Mouse (Mus musculus) left cerebral cortex, adult 8-10 months (tissue): ENCODE measurements around the gene Rce1. TPM values are rescaled to one million over a fixed set of nuclear protein-coding genes. Genes with fewer than 3 reads are reported as not detected.

ENCODE experiments used
- DNase-seq, 2 experiments: peaks; one replicate each; pipeline ENCODE4 v3.0.0; 2022; ENCODE audit warnings: low spot score in 2 of 2
- total RNA-seq, 4 experiments: library from RNA; stranded (reverse); gene quantifications; 2 replicates each; pipeline ENCODE4 v1.2.4; 2022

The Rce1 gene
- 10 to 100 TPM; 24.8 to 27.5 (median 25.1) TPM for total RNA-seq

DNA sequence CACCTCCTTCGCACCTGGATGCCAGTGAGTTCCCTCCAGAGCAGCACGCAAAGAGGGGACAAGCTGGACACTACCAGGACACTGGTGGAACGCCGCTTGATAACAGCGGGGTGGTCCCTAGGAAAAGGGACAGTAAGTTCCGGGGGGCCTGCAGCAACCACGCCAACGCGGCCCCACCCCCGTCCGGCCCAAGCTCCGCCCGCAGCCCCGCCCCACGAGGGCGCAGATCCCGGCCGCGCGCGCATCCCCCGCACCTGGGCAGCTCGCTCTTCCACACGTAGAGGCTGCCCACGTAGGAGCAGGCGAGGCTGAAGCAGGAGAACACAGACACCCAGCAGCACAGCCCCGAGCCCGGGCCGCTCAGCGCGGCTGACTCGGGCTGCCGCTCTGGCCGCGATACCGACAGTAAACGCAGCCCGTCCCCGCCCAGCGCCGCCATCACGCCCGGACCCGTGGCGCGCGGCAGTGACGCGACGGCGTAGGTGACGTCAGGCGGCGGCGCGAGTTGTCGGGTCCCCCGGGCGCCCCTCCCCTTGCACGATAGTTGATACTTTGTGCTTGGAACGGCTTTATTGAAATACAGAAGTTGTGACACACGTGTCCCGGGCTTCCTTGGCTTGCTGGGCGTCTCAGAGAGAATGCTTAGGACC, at the start of gene Rce1:
TSS of gene Rce1 (minus strand) at position 463 of the 650 bp plus-strand sequence.
- peak; percentile 78 to 85 for DNase-seq

DNA sequence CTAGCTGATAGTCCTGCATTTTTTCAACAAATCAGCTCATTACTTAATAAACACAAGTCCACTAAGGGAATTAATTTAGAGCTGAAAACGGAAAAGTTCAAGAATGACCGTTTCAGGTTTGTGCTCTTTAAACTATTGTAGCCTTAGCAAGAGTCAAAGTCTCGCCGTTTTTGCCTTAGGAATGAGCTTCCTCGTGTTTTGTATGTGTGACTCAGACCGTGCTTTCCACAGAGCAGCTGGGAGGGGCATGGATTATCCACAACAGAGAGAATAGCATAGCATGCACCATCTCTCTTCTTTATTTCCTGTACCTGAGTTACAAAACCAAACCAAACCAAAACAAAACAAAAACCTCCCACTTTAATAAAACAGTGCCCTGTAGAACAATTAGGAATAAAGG, 47.0 kb upstream of the Rce1 start:
- no peak for DNase-seq

DNA sequence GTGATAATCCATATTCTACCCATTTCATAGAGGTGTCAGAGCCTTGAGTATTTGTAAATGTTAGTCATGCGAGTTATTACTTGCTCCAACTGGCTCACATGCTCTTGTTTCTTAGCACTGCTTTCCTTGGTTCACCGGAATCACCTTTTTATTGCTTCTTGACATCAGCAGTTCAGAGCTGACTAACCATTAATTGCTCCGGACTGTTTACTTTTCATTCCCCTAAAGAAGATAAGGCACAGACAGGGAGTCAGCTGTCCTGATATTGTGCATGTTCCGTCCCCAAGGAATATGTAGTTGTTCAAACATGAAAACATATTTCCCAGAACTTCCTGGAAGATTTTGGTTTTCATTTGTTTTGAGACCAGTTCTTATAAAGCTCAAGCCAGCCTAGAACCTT, 45.3 kb upstream of the Rce1 start:
- DNase-seq, result no peak

DNA sequence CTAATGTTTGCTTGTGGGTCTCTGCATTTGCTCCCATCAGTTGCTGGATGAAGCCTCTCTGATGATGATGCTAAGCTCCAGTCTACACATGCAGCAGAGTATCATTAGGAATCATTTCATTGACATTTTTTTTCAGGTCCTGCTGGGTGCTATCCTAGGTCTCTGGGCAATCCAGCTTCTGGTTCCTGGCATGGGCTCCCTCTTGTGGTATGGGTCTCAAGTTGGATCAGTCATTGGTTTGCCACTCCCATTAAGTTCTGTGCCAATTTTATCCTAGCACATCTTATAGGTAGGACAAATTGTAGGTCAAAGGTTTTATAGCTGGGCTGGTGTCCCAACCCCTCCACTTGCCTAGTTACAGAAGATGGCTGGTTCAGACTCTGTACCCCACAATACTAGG, 41.4 kb upstream of the Rce1 start:
- DNase-seq, result no peak

DNA sequence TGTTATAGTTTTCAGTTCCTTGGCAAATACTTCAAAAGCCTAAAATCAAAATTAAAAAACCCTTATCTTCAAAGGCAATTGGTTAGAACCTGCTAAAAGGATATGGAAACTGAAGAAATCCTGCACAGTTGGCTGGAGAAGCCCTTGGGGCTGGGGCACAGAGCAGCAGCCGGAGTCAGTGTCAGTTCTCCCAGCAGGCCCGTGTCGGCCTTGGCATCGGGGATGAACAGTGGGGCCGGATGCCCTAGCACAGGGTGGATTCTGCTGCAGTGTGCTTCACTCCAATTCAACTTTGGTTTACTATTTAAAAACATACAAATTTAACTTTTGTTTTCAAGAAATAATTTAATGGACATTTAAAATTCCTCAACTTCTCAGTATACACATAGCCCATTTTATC, 32.7 kb upstream of the Rce1 start:
- no peak for DNase-seq

DNA sequence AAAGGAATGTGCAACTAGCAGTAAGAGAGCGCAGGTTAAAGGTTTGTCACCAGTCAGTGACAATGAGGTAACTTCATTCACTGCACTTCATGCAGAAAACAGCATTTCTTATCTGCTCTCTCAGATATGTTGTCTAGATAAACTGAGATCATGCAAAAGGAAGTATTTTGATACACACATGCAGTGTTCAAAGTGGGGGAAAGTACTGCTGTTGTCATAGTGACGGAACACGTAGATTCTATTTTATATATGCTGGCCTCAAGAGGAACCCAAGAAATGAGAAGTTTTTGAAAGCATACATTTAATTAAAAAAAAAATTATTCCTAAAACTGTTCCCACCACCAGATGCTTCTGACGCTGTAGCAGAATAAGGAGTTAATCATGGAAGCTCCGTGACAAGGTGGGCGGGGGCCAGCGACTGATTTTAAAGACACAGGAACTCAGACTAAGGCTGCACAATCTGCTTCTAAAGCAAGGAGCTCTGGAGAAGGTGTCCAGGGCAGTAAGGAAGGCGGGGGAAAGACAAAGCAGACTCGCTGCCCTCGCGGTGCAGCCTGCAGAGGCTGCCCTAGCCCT, 21.6 kb upstream of the Rce1 start:
- peak in 1 of 2 experiments; percentile 72 for DNase-seq

DNA sequence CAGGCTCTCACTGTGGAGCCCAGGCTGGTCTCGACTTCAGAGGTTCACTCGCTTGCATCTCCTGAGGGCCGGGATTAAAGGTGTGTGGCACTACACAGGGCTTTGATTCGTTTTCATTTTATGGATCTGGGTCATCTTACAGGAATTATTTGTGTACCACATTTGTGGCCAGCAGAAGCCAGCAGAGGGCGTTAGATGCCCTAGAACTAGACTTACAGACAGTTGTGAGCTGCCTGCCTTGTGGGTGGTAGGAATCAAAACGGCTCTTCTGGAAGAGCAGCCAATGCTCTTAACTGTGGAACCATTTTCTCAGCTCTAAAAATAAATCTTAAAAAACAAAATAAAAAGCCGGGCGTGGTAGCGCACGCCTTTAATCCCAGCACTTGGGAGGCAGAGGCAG, 18.8 kb upstream of the Rce1 start:
- peak in 1 of 2 experiments; percentile 69 for DNase-seq

DNA sequence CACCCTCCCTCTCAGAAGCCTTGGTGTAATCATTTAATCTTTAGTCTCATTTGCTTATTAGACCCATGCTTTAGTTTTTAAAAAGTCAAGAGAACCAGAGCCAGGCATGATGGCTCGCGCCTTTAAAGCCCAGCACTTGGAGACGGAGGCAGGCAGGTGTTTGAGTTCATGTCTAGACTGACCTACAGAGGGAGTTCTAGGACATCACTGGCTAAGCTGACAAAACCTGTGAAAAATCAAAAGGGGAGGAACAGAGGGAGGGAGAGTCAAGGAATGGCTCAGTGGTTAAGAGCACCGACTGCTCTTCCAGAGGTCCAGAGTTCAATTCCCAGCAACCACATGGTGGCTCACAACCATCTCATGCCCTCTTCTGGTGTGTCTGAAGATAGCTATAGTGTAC, 10.5 kb upstream of the Rce1 start:
- no peak for DNase-seq

DNA sequence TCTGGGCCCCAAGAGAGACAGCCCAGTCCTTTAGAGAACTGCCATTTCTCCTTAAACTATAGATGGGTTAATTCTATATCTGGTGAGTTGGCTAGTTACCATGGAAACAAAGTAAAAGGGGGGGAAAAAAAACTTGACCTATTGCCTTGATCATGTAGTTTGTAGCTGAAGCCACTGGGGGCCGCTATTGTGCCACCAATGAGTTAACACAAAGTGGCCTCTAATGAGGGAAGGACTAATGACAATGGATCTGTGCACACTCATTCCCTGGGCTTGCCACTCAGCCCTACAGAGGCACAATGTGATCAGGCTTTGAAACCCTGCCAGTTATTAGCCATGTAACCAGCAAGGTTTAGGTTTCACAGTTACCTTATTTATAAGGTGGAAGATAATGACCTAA, 3.4 kb upstream of the Rce1 start:
- DNase-seq, result no peak

DNA sequence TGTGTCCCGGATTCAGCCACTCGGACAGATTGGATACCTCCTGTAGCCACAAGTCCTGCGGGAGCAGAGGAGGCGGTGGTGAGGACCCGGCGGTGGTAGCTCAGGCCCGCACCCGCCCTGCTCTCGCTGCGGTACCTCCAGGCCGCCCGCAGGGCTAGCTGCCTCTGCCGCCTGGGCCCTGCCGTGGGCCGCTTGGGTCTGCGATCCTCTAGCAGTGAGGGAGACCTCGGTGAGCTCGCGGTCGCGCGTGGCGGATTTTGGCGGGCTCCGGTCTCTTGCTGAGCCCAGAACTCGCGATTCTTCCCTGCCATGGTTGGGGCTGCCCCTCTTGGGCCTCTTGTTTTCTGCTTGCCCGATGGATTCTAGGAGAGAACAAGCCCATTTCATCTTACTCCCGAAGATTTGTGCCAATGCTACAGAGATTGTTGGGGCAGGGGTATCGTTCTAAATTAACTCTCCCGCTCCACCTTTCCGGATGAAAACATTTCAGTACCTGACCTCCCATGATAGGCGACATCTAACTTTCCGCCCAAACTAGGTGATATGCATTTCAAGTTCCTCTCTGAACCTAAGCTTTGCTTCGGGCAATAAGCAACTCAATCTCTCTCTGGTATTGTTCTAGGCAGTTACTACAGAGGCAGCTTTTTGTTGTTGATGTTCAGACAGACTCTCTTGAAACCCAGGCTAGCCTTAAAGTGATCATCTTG, 541 bp upstream of the Rce1 start:
- DNase-seq, result no peak

DNA sequence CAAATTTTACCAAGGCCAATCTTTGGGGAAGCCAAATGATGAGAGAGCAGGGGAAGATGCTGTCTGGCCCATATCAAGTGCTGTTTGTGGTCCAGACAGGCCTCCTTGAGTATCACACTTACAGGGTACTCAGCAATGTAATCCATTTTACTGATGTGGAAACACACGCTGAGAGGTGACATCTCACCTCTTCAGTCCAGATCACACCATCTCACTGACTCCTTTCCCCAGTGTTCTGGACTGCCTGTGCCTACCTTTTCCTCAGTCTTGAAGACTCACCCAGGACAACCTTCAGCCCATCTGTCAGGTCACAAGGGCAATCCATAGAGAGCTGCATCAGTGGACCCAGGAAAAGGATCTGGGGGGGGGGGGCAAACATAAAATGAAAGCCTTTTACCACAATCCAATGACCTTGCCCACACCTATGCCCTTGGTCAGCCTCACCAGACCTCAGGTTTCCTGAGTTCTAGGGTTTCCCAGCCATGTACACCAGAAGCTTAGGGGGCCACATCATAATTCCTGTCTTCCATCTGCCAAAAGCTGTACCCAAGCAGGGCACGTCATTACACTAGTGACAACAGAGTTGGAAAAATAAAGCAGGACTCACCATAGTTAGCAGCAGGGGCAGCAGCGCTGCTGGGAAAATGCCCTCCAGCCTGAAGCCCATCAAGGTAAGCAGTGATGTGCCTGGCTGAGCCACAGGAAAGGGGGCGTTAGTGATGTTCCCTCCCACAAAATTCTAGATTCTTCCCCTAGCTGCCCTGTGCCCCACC, 849 bp downstream of the Rce1 start:
- DNase-seq, result no peak

DNA sequence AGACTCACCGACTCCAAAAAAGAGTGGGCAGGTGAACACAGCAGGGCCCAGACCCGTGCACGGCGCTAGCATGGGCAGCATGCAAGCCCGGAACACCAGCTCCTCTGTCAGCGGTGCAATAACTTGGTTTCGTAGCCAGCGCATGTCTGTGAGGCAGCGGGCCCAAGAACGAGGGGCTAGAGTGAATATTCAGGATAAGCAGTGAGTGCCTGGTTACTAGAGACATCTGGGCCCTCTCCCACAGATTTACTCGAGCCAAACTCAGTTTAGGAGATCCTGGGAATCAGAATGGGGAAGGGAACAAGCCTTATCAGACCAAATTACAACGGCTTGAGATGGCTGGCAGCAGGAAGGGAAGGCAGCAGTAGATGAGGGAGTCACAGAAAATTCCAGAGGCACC, 1.4 kb downstream of the Rce1 start:
- DNase-seq, result no peak

DNA sequence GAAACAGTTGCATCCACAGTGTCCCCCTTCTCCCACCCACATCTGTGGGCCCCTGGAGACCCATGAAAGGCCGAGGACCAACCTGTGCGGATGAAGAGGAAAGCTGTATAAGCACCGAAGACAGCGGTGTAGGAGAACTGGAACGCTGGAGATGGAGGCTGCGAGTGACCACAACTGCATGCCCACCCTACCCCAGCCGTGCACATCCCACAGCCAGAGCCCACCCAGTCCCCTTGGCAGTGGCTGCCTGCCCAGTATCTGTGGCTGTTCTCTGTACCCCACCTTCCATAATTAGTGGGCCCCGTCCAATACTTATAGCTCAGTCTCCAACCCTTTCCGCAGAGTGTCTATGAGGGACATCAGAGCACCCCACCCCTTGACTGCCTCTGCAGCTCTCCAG, 2.0 kb downstream of the Rce1 start:
- no peak for DNase-seq

DNA sequence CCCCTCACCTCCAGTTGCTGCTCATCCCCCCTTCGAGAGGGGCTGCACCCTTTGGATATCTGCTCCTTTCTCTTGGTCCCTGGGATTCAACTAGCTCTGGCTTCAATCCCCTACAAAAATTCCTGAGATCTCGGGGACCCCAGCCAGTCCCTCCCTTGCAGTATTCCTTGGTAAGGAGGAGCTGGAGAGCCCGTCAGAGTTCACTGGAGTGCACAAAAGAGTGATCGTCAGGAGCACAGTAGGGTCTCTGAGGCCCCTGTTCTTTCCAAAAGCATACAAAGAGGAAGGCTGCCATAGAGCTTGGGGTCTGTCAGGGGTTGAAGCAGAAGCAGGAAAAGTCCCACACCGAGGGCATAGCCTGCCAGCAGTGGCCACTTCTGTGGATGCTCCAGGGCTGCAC, 2.7 kb downstream of the Rce1 start:
- no peak for DNase-seq

DNA sequence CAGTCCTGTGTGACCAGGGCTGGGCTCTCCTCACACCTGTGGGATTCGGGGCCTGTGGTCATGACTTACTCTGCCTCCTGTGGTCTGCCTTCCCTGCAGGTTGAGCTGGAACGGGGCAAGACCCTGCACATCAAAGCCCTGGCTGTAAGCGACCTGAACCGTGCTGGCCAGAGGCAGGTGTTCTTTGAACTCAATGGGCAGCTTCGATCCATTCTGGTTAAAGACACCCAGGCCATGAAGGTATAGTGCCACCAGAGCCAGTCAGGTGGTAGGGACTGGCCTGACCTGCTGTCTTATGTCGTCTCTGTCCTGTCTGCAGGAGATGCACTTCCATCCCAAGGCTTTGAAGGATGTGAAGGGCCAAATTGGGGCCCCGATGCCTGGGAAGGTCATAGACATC, 4.7 kb downstream of the Rce1 start:
- no peak for DNase-seq

DNA sequence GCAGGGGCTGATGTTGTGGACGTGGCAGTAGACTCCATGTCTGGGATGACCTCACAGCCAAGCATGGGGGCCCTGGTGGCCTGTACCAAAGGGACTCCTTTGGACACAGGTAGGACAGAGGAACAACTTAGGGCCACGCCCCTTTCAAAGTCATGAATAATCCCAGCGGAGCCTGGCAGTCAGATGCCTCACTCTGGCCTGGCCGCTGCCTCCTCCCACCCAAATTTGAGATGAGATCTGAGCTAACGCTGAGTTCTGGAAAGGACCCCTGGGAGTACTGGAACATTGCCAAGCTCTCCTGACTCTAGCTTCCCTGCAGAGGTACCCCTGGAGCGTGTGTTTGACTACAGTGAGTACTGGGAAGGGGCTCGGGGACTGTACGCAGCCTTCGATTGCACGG, 6.0 kb downstream of the Rce1 start:
- no peak for DNase-seq

DNA sequence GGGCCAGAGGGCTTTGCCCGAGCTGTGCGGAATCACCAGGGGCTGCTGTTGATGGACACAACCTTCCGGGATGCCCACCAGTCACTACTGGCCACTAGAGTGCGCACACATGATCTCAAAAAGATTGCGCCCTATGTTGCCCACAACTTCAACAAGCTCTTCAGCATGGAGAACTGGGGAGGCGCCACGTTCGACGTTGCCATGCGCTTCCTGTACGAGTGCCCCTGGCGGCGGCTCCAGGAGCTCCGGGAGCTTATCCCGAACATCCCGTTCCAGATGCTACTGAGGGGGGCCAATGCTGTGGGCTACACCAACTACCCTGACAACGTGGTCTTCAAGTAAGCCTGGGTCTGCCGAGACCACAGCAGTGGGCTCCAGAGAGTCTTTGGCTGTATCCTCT, 7.3 kb downstream of the Rce1 start:
- no peak for DNase-seq

DNA sequence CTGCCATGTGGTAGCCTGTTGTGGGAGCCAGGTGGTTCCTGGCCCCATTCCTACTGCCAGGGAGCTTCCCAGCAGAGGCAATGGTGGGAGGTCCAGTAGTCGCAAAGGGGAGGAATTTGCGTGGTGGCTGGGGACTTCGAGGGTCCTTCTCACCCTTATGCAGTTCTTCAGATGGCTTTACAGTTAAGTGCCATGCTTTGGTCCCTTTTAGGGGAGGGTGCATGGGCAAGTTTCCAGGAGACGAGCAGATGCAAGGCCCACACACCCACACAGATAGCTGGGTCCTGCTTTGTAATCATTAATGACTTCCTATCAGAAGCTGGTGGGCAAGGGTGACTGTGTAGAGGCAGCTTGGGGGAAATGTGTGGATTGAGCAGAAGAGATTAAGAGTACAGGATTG, 8.9 kb downstream of the Rce1 start:
- DNase-seq, result no peak

DNA sequence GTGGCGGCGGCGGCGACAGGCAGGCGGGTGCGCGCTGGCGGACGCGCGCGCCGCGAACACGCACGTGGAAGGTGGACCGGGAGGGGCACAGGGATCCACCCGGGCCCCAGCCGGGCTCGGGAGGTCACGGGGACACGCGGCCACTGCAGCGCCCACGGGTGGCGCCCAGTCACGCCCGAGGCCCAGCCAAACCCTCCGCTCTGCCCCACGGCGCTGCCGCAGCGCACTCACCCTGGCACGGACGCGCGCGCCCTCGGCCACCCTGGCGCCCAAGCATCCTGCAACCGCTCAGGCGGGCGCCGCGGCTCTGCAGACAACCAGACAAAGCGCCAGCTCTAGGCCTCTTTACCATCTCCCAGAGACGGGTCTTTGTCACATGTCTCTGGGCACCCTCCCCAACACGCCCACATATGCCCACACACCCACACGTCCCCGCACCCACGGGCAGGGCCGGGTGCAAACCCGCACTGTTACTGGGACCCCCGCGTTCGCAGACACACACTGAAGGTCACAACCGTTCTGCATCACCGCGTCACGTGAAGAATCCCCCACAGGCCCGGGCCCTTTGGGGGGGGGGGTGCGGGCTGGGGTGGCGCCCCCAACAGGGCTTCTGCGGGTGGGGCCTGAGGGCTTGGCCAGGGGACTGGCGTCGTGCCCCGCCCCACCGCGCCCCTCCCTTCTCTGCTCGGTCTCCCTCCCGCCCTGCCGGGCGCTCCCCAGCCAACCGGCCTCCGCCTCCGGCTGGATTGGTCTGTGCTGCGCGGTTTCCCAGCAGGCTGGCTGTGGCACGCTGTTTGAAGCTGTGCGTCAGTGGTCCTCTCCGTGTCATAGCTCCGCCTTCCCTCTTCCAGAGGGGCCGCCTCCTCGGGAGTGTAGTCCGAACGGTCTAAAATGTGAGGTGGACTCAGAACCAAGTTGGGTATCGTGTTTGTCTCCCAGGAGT, 10.0 kb downstream of the Rce1 start, which contains the start of gene Lrfn4:
TSS of gene Lrfn4 (minus strand) at position 517 of the 943 bp plus-strand sequence.
- DNase-seq, result peak; percentile 74 to 93

DNA sequence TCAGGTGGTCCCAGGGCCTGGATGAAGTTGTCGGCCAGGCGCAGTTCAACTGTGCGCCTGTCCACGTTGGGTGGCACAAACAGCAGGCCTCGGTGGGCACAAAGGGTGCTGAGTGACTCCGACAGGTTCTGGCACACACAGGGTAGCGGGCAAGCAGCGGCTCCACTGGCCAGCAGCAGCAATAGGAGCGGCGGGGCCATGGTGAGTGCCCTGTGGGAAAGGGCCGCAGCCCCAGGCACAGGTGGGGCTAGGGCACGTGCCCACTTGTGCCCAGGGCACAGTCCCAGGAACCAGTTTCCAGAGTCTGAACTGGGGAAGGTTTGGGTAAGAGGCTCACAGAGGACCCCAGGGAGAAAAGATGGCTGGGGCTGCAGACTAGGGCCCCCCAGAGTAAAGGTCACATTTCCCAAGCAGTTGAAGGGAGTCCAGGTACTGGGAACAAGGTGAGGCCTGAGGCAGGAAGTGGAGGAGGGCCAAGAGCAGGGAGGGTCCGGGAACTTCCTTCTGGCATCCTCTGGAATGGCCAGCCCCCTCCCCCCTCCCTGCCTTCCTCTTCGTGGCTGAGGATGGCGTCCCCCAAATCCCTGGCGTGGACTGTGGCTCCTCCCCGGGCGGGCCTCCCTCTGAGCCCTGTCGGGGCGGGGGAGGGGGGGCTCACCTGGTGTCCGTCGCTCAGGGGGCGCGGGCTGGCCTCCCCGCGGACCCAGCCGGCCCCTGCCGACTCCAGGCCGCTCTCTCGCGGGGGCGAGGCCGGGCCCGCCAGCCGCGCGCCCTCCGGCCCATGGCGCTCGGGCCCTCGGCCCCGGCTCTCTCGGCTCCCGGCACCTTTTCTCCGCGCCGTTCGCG, 10.9 kb downstream of the Rce1 start:
- no peak for DNase-seq
